8 mouse cellular contexts compared by ENCODE assay signal in genomic region chr2:148443249-148443958, GRCm38 (mm10). TPM values are rescaled to one million over a fixed set of nuclear protein-coding genes. Genes with fewer than 3 reads are reported as not detected.
DNase-seq lines count a peak whose midpoint lies in the region; ATAC-seq lines count a peak whose summit lies in the region.

Cd93 (minus strand) TSS chr2:148443563.

- no peaks in the 10 kb centered on the region for H3K36me3 ChIP-seq in hindbrain, embryonic 16.5 days (ENCODE audit: control insufficient read depth, insufficient read depth, low read length)
- H3K36me3 ChIP-seq in liver, embryonic 12.5 days = no peaks in the 10 kb centered on the region

- H3K4me1 ChIP-seq in hindbrain, embryonic 16.5 days (ENCODE audit: control insufficient read depth, insufficient read depth, low read depth, low read length) = no peaks in the 10 kb centered on the region; the same call in 1 of the 2 replicates
- peaks cover 7% of the 10 kb centered on the region; the same call in 1 of the 2 replicates for H3K4me1 ChIP-seq in liver, embryonic 12.5 days

- peak within 1 kb of the TSS; percentile 11 for H3K4me3 ChIP-seq in hindbrain, embryonic 16.5 days (ENCODE audit: low read length)
- peak within 1 kb of the TSS; percentile 31 for H3K4me3 ChIP-seq in liver, embryonic 12.5 days

- no peaks in the 10 kb centered on the region for H3K27me3 ChIP-seq in hindbrain, embryonic 16.5 days (replicated peaks; ENCODE audit: control insufficient read depth, insufficient read depth, low read length)
- no peaks in the 10 kb centered on the region for H3K27me3 ChIP-seq in liver, embryonic 12.5 days (replicated peaks)

- no peak for ATAC-seq in hindbrain, embryonic 16.5 days
- ATAC-seq in liver, embryonic 12.5 days = peak; percentile 67

- 51% methylated on average over 13 of the region's 13 CpGs for WGBS in hindbrain, embryonic 16.5 days
- 12% methylated on average over 13 of the region's 13 CpGs for WGBS in liver, embryonic 12.5 days (ENCODE audit: insufficient replicate concordance)

- no peak within 1 kb of the TSS for H3K4me2 ChIP-seq in hindbrain, embryonic 16.5 days (ENCODE audit: low read length)
- H3K4me2 ChIP-seq in liver, embryonic 12.5 days = peak within 1 kb of the TSS; percentile 39

- H3K27ac ChIP-seq in hindbrain, embryonic 16.5 days (ENCODE audit: low read depth, low read length) = peak within 1 kb of the TSS; percentile 59
- peak within 1 kb of the TSS; percentile 71 for H3K27ac ChIP-seq in liver, embryonic 12.5 days

- intact Hi-C loops in left cerebral cortex, postnatal 10 days (cut with DNase I) = no loop called here

- DNase-seq in left cerebral cortex, postnatal 10 days (ENCODE audit: extremely low spot score in 1 of 2, low spot score in 2 of 2) = peak in 1 of 2 experiments; percentile 49
- no peak for DNase-seq in left cerebral cortex, adult 18-20 months (ENCODE audit: low spot score in 2 of 2)
- peak; percentile 13 for DNase-seq in gastrocnemius, postnatal 10 days
- peak; percentile 6 for DNase-seq in naive thymus-derived CD4-positive, alpha-beta T cell, adult 2 months (ENCODE audit: low read depth)
- DNase-seq in yolk sac, embryonic 10.5 days (ENCODE audit: low spot score) = peak; percentile 67
- DNase-seq in frontal cortex, postnatal 10 days (ENCODE audit: low spot score in 2 of 2) = no peak

- H3K9ac ChIP-seq in hindbrain, embryonic 16.5 days (ENCODE audit: low read depth, low read length) = peak within 1 kb of the TSS; percentile 17; the same call in 1 of the 2 replicates
- no peak within 1 kb of the TSS for H3K9ac ChIP-seq in liver, embryonic 12.5 days

- no peaks in the 10 kb centered on the region for H3K9me3 ChIP-seq in hindbrain, embryonic 16.5 days (ENCODE audit: control insufficient read depth, low read length)
- H3K9me3 ChIP-seq in liver, embryonic 12.5 days (replicated peaks) = no peaks in the 10 kb centered on the region

RNA-seq across cellular contexts. Expression of gene Cd93, which starts in this region (rescaled TPM):
- 10 to 100 TPM; 20.1 to 21.8 TPM for total RNA-seq in left cerebral cortex, postnatal 10 days (2021)
- 1 to 10 TPM; 4.6 to 5.3 TPM for total RNA-seq in left cerebral cortex, adult 18-20 months (2021)
- 10 to 100 TPM; 74.8 to 93.5 TPM for total RNA-seq in gastrocnemius, postnatal 10 days (2021)
- polyA plus RNA-seq in hindbrain, embryonic 16.5 days (2015; fragmentation: Nextera tagmentation; extraction: Ambion mirVana) = 7.0 and 8.9 TPM in 2 replicates
- 3.2 and 3.3 TPM in 2 replicates for polyA plus RNA-seq in liver, embryonic 12.5 days (2016; fragmentation: Nextera tagmentation; extraction: Ambion mirVana)

Comparison
In these comparisons a context has a peak if more than half of its experiments do, and no peak if none do; other contexts are left out.
1. DNase-seq: peak in gastrocnemius, postnatal 10 days (single experiment), naive thymus-derived CD4-positive, alpha-beta T cell, adult 2 months (single experiment) and yolk sac, embryonic 10.5 days (single experiment); none in left cerebral cortex, adult 18-20 months (0 of 2) and frontal cortex, postnatal 10 days (0 of 2).